Mouse (Mus musculus) lung, postnatal 10 days (tissue): Measurements from ENCODE around the gene Iqcd.

Experiments
- DNase-seq: peaks from one replicate; pipeline ENCODE4 v3.0.0; 2021

Gene Iqcd

GRCm38 (mm10) chr5:120604839-120605238 is 16.0 kb downstream of the Iqcd start:
- peak; percentile 89 for DNase-seq

GRCm38 (mm10) chr5:120605241-120605661 is 16.4 kb downstream of the Iqcd start:
- no peak for DNase-seq

GRCm38 (mm10) chr5:120605688-120606087 is 16.9 kb downstream of the Iqcd start:
- peak; percentile 93 for DNase-seq

- no peak for DNase-seq
Observed at GRCm38 (mm10) chr5:120606590-120607200, 17.9 kb downstream of the Iqcd start.

GRCm38 (mm10) chr5:120607335-120607734 is 18.5 kb downstream of the Iqcd start:
- no peak for DNase-seq

- DNase-seq = no peak
Observed at GRCm38 (mm10) chr5:120609246-120609775, 20.5 kb downstream of the Iqcd start.

GRCm38 (mm10) chr5:120610906-120611305 is 22.1 kb downstream of the Iqcd start:
- DNase-seq = no peak

- no peak for DNase-seq
Observed at GRCm38 (mm10) chr5:120611416-120611815, 22.6 kb downstream of the Iqcd start.

- peak; percentile 98 for DNase-seq
Observed at GRCm38 (mm10) chr5:120612442-120612821, 23.6 kb downstream of the Iqcd start, which contains the start of the genes Rita1 and Ddx54. Gene Rita1, minus strand, starts transcription at chr5:120612589. Gene Ddx54, plus strand, starts transcription at chr5:120612739.

GRCm38 (mm10) chr5:120612822-120613604 is 24.2 kb downstream of the Iqcd start:
- peak; percentile 100 for DNase-seq

- DNase-seq = peak; percentile 53
Observed at GRCm38 (mm10) chr5:120615903-120616302, 27.1 kb downstream of the Iqcd start.

- DNase-seq = no peak
Observed at GRCm38 (mm10) chr5:120618778-120619177, 30.0 kb downstream of the Iqcd start.

GRCm38 (mm10) chr5:120619201-120619600 is 30.4 kb downstream of the Iqcd start:
- DNase-seq = peak; percentile 56

- peak; percentile 79 for DNase-seq
Observed at GRCm38 (mm10) chr5:120620375-120621077, 31.7 kb downstream of the Iqcd start.

GRCm38 (mm10) chr5:120621078-120621765 is 32.4 kb downstream of the Iqcd start:
- DNase-seq = no peak

- DNase-seq = no peak
Observed at GRCm38 (mm10) chr5:120621846-120622197, 33.0 kb downstream of the Iqcd start.

- no peak for DNase-seq
Observed at GRCm38 (mm10) chr5:120622198-120622851, 33.5 kb downstream of the Iqcd start.

GRCm38 (mm10) chr5:120624427-120624826 is 35.6 kb downstream of the Iqcd start:
- no peak for DNase-seq

- DNase-seq = peak; percentile 60
Observed at GRCm38 (mm10) chr5:120626399-120626798, 37.6 kb downstream of the Iqcd start.

- no peak for DNase-seq
Observed at GRCm38 (mm10) chr5:120627515-120628300, 38.9 kb downstream of the Iqcd start.

GRCm38 (mm10) chr5:120628624-120629023 is 39.8 kb downstream of the Iqcd start:
- no peak for DNase-seq
